Mouse (Mus musculus) CH12F3 (cell line): ENCODE data around the gene Txnrd2.

Experiments
- in situ Hi-C: fragments of 300-500 bp; cut with MboI; formaldehyde crosslinking; loops from 2 replicates; pipeline ENCODE4 v1.14.3; 2020; ENCODE audit warnings: low sequenced_read_pairs

Gene Txnrd2

DNA sequence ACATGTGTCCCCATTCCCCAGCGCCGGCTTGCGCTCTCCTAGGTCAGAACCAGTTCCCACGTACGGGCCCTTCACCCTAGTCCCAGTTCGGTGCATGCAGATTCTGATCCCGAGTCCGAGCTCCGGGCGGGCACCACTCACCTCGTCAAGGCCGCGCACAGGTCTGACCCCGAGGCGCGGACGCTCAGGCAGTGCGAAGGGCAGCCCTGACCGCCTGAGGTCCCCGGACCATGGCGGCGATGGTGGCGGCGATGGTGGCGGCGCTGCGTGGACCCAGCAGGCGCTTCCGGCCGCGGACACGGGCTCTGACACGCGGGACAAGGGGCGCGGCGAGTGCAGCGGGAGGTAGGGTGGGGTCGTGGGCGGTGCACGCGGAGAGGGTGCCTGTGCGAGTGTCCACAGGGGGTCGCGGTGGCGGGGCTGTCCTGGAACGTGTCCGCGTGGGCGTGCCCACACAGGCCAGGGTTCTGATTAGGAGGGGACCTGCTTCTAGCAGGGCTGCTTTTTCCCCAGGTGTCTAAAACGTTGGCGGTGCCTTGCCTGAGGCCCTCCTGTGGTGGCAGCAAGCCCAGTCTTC, at the start of gene Txnrd2:
Gene Txnrd2, plus strand, starts transcription at position 170 of the 577 bp plus-strand sequence.
- in situ Hi-C loops: no loop called here

DNA sequence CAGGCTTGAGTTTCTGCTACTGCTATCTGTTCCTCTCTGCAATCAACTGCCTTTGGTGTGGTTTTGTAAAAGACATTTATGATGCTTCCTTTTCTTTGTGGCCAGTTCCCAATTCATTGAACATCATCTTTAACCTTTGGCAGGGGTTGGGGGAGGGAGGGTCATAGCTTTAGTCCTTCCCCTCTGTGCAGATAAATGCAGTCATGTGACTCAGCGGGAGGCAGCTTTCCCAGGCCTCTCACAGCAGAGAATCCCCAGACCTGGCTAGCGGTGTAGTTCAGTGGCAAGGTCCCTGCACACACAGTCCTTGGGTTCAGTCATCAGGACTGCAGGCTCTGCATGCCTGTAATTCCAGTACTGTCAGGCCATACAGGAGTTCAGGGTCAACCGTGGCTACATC, 49.0 kb upstream of the Txnrd2 start:
- in situ Hi-C loops: no loop called here

DNA sequence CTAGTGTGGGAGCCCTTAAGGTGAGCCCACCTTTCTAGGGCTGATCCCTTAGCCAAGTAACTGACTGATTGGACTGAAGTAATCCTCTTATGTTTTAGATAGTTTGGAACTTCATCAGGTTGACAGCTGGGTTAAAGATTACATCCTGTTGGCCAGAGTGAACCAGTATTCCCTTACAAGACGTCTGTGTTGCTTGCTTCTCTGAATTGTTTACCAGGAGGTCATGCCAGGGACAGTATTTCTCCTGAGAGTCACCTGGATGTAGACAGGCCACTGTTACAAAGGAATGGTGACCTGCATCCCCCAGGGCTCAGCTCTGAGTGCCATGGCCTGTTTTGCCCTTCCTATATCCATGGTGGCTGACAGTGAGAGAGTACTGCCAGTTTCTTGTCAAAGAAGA, 47.7 kb upstream of the Txnrd2 start:
- in situ Hi-C loops: no loop called here

DNA sequence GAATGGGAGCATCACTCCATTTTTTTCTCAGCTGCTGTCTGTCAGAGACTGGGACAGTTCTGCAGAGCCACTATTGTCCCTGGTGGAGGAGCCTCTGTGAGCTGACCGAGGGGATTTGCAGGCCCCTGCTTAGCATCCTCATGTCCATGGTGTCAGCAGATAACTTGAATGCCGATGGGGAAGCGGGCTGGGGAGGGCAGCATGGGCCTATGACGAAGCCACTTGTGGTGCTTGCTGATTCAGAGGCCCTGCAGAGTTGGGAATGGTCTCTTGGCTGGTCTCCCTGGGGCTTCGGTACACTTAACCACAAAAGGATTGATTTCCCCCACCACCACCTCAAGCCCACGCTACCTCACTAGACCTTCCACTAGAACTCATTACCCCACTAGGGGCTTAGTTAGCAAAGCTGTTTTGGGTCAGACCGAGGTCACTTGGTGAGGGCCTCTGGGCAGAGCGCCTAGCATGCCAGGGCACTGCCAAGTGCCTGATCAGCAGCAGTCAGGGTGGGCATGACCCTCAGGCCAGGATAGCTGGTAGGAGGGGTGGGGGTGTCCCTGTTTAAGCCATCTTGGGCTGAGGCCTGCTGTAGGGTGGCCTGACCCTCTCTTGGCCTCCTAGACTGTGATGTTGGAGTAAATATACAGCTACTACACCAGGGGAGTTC, 46.7 kb upstream of the Txnrd2 start:
- in situ Hi-C loops: no loop called here

DNA sequence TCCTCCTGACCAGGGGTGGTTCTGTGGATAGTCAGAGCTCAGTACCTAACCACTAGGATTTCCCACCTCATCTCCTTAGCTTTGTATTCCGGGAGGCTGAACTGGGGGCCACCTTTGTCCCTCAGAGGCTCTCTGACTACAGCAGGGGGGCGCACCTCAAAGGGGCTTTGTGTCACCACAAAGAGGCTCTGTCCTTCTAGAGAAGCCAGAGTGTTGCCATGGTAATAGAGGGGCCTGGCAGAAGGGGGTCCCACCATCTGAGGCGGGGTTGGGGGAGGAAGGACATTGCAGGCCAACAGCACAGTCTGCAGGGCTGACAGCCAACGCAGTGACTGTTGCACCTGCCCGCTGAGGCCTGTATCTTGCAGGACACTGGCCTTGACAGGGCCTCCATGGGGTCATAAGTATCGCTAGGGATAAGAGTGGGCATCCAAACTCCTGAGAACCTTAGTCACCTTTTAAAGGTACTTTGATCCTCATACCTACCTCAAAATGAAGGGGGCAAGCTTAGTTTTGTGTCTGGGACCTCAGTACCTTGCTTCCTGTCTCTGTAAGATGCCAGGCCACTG, 45.6 kb upstream of the Txnrd2 start:
- in situ Hi-C loops: no loop called here

DNA sequence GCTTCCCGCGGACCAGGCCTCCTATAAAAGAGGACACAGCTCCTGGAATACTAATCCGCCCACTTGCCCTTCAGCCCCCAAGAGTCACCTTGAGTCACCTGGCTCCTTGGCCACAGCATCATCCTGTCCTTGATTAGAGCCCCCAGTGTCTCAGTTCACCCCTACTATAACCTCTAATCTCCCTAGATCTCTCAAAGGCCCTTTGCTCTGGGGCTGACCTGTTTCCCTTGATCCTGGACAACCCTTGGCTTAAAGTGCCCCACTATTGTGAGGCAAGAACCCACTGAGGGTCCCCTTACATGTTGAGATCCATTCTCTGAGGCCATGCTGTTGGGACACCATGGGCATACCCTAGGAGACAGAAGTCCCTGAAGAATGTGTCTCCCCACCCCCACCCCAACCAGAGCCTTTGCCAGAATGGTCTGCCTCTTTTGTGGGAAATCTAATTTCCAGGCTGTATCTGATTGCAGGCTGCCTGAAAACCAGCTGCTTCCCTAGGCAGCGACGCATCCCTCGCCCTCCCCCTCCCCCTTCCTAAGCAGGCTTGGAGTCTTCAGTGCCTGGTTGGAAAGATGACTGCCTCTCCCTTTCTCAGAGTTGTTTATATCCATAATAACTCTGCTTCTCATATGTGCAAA, 44.4 kb upstream of the Txnrd2 start:
- in situ Hi-C loops: no loop called here

DNA sequence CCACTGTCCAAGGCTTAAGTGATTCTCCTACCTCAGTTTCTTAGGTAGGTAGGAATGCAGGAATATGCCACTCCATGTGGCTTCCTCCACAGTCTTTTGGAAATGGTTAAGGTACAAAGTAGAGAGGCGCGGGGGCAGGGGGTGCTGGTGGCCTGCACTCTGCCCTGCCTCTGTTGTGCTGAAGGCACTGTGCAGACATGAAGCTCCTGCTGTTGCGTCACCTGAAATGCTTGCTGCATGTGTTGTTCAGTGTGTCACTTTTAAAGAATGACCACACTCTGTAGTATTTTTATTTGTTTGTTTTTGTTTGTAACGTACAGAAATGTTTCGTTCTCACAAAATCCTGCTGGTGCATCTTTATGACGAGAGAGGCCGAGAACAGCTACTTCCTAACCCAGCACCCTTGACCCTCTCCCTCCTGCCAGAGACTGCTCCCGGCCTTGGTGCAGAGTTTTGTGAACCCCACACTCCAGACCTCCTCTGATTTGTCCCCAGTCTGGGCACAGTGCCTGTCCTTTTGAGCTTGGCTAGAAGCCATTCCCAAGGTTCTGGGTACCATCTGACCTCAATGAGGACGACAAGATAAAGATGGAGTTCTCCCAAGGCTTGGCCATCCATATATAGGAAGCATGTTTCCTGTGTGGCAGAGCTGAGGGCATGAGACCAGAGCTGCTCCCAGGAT, 43.0 kb upstream of the Txnrd2 start:
- in situ Hi-C loops: no loop called here

DNA sequence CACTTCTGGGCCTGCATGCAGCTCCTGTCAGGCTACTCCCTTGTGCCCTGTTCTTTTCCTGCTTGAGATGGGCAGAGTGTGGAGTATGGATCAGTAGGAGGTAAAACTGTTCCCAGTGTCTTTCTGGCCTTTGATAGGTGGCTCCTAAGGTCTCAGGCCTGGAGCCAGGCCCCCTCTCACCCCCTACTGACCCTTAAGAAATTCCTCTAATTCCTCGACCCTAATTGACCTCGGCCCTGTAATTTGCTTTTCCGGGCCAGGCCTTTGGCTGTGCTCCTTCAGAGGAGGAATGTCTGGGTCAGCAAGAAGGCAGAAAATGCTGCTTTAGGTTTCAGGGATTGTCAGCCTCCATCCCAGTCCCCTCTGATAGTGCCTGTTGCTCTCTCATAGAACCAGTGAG, 42.4 kb upstream of the Txnrd2 start:
- in situ Hi-C loops: no loop called here

DNA sequence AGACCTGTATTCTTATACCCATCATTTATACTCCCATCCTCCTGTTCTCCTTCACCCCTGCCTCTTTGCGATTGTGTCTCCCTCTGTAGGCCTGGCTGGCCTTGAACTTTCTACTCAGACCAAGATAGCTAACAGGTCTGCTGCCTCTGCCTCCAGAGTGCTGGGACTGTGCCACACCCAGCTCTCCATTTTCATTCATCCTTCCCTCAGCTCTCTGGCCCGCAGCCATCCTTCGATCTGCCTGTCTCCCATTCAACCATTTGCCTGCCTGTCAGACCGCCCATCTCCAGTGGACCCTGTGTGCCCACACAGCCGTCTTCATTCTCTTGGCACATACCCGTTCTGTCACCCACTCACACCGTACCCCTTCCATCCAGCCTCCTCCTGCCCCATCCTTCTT, 42.0 kb upstream of the Txnrd2 start:
- in situ Hi-C loops: no loop called here

DNA sequence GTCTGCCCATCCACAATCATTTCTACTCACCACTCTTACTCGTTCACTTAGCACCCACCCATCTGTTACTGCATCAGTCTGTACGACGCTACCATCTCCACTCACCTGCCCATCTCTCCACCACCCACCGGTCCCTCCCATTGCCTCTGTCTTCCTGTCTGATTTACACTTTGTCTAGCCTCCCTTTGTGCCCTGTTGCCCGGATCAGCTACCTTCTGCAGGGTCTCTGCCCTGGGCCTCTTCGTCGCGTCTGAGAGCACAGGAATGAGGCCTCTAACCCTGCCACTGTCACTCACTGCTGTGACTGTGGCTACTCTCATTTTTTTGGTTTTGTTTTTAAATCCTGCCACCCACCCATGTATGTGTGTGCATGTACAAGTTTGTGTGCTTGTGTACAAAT, 41.5 kb upstream of the Txnrd2 start:
- in situ Hi-C loops: no loop called here

DNA sequence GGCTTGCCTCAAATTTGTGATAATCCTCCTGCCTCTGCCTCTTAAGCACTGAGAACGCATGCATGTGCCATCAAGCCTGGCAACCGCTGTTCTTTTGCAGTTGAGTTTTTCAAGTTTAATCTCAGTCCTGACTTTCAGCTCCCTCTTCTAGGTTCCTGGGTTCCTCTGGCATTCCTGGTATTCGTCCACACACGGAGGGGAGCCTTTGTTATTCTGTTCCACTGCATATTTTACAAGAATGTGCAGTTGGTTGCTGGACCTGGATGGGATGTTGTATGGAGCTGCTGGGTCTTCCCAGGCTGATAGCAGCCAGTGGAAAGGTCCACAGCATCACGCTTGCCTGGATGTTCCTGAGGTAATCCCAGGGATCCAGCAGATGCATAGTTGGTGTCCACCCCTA, 40.8 kb upstream of the Txnrd2 start:
- in situ Hi-C loops: no loop called here

DNA sequence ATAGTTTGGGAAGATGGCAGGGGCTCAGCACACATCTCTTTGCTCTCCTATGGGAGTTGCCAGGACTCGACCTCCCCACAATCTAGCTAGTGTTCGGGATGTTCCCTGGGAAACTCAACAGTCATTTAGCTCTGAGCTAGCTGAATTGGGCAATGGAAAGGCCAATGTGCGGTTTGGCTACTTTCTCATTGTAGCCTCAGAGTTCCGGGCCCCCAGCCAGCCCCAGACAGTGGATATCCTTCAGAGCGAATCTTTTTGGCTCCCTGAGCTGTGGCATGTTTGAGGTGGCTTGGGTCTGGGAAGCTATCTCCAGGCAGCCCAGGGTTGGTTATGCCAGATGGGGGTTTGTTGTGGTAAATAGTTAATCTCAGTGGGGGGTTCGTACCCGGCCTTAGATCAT, 39.7 kb upstream of the Txnrd2 start:
- in situ Hi-C loops: no loop called here

DNA sequence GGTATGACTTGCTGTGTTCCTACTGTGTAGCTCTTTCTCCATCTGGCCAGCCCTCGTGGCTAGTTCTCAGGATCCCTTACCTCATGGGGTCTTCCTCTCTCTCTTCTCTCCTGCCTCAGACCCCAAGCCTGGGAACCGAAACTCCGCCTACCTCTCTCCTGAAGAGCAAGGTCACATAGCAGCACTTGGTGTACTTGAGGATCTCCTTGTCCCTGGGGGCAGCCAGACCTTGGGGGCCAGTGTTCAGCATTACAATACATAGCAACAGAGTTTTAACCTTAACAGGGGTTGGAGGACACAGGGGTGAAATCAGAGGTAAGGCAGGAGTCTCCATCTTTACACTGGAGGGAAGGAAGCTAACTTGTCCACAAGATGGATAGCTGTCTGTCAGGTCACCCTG, 39.2 kb upstream of the Txnrd2 start:
- in situ Hi-C loops: no loop called here

DNA sequence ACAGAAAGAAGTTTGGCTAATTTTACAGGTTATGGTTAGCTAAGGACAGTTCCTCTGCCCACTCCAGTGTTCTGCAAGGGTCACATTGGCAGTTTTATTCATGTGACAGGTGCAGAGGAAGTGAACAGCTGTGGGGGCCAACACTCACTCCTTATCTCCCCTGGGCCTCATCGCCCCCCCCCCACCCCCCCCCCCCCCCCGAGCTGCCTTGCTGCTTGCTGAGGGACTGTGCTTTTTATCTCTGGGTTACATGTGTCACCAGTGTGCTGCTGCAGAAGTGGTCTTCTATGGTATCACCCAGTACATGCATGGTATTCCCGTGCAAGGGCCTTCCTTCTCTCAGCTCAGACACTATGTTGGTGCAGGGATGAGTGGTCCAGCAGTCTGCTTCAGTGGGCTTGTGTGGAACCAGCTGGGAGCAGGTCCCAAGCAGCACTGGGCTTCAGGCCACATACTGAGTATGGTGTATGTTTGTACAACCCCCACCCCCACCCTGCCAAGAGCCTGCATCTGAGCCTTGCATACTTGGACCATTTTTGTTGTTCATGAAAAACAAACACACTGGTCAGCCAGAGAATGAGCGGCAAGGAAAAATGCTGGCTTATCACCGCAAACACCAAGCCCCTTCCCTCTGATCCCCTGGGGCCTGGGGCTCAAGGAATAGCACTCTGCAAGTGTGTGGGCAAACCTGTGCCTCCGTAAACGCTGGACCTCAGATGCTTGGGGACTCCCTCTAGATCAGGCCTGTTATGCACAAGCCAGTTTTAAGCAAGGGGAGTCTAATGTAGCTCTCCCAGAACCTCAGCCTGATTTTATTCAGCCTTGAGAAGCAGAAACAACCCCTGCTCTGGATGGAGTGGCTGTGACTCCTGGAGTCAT, 38.2 kb upstream of the Txnrd2 start:
- in situ Hi-C loops: no loop called here

DNA sequence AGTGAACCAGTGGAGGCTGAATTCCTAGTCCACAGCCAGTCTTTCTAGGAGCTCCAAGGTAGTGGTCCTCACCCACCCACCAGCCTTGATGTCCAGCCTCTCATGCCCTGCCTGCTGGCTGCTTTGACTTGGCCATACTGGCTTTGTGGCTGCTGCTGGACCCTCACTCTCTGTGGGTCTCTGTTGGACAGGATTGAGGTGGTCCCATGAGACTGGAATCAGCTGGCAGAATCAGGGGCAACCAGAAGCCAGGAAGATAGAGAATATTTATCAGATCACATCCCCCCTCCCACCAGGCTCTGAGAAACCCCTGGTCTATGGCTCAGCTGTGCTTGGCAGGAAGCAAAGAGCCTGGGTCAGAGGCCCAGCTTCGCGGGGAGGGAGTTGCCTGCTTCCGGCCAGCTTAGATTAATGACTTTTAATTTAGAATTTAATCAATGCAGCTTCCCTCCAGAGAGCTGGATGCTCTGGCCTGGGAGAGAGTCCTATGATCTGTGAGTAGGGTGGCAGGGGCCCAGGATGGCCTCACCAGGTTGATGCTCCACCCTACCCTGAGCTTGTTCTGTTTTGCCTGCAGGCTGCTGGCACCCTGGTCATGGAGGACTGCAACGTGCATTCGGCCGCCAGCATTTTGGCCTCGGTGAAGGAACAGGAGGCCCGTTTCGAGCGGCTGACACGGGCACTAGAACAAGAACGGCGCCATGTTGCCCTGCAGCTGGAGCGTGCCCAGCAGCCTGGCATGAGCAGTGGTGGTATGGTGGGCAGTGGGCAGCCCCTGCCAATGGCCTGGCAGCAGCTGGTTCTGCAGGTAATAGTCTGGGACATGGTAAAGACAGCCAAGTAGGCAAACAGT, 37.4 kb upstream of the Txnrd2 start:
- in situ Hi-C loops: no loop called here

DNA sequence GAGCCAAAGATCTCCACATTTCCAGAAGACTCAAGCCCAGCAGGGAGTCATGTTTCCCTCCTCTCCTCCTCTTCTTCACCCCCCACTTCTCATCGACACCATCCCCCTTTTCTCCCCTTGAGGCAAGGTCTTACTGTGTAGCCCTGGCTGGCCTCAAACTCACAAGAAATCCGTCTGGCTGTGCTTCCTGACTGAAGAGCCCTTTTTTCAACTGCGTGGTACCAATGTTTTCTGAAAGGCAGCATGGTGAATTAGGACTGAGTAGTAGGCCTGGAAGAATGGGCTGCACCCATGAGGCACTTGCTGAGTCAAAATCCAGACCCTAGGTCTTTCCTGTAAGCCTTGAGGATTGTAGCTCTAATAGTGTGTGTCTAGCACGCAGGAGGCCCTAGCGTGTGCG, 35.8 kb upstream of the Txnrd2 start:
- in situ Hi-C loops: no loop called here

DNA sequence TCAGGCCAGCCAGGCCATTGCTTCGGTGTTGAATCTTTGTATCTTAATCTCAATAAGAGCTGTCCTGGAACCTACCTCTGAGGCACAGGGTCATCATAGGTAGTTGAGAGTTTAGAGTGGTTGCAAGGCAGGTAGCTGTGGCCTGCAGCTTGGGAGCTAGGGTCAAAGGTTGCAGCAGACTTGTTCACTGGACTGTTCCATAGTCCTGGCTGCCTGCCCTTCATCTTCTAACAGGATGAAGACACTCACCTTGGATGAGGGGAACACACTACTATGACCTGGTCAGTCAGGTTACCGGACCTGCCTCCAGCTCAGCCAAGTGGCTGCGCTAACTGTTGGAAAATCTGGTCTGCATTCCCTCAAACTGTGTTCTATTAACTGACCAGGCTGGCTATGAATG, 35.1 kb upstream of the Txnrd2 start:
- in situ Hi-C loops: no loop called here

DNA sequence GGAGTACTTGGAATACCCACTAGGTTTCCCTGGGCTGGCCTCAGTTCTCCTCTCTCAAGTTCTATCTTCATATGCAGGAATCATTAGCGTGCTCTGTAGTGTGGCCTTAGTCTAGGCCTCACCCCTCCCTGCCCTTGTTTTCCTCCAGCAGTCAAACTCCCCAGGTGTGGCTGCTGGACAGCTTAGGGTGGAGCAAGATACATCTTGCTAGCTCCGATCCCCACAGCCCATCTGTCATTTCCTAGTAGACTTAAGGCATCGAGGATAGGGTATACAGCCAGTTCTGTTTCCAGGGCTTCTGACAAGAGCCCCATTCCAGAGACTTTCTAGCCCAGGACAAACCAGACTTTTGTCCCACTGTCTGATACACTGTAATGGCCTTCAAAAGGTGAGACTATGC, 34.5 kb upstream of the Txnrd2 start:
- in situ Hi-C loops: no loop called here

DNA sequence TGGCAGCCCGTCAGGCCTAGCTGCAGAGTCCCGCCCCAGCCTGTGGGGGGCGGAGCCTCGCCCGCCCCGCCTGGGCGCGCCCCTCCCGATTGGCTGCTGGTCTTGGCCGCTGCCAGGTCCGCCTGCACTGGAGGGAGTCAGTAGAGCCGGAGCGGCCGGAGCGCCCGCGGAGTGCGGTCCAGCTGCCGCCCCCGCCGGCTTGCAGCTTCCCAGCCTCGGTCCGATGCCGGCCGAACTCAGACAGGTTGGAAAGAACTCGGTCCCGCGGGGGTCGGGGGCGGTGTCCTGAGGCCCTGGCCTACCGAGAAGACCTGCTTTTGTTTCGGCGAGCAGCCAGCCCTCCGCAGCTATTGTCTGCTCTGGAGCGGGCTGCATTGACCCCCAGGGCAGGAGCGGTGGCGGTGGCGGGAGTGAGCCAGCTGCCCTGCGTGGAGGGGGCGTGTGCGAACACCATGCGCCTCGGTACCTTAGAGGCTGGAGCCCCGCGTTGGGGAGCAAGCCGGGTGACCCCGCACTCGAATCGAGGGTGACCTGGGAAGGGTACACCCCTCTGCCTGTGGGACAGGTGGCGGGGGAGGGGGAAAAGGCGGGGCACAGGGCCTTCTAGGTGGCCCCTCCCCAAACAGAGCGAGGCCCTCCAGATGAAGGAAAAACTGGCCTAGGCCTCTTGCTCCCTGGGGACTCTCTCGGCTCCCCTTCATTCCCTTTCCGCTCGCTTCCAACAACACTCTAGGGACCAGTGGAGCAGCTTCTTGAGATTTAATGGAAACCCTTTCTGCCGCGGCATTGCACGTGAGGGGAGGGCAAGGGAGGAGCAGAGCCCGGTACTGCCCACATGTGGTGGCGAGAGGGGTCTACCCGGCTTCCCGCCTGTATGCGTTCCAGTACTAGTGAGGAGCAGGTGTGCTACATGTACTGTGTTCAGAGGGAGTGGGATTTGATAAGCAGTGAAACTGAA, 33.4 kb upstream of the Txnrd2 start:
- in situ Hi-C loops: no loop called here
